Mouse (Mus musculus) kidney, adult 9 months (tissue): ENCODE measurements at regions not wholly inside any gene's neighbourhood (a gene's known extent, or its start where the extent isn't known, plus 50 kb on each side); places are given as distances from the start of the nearest gene placed in this dataset.
A peak's percentile ranks its signal among the peaks of the same experiment; 100 is the strongest.

Experiments used
- DNase-seq: peaks from one replicate; pipeline ENCODE4 v3.0.0; 2022

GRCm38 (mm10) chr5:45119757-45120156 is 320.3 kb upstream of the Ldb2 start:
- DNase-seq: no peak

GRCm38 (mm10) chr5:45111246-45111645 is 311.8 kb upstream of the Ldb2 start:
- DNase-seq: no peak

- no peak for DNase-seq
Observed at GRCm38 (mm10) chr5:45110797-45111196, 311.3 kb upstream of the Ldb2 start.

GRCm38 (mm10) chr5:45105236-45105816 is 305.8 kb upstream of the Ldb2 start:
- no peak for DNase-seq

- DNase-seq: no peak
Observed at GRCm38 (mm10) chr5:45103763-45104428, 304.4 kb upstream of the Ldb2 start.

GRCm38 (mm10) chr5:45102661-45103060 is 303.2 kb upstream of the Ldb2 start:
- peak; percentile 19 for DNase-seq

GRCm38 (mm10) chr5:45101777-45102176 is 302.3 kb upstream of the Ldb2 start:
- DNase-seq: no peak

GRCm38 (mm10) chr5:45099082-45099481 is 299.6 kb upstream of the Ldb2 start:
- no peak for DNase-seq

- no peak for DNase-seq
Observed at GRCm38 (mm10) chr5:45097941-45098340, 298.5 kb upstream of the Ldb2 start.

- peak; percentile 23 for DNase-seq
Observed at GRCm38 (mm10) chr5:45084741-45085140, 285.3 kb upstream of the Ldb2 start.

GRCm38 (mm10) chr5:45082601-45083000 is 283.1 kb upstream of the Ldb2 start:
- DNase-seq: no peak

- DNase-seq: no peak
Observed at GRCm38 (mm10) chr5:45076347-45076890, 276.9 kb upstream of the Ldb2 start.

- DNase-seq: no peak
Observed at GRCm38 (mm10) chr5:45075195-45075594, 275.7 kb upstream of the Ldb2 start.

GRCm38 (mm10) chr5:45072529-45072928 is 273.0 kb upstream of the Ldb2 start:
- no peak for DNase-seq

- DNase-seq: no peak
Observed at GRCm38 (mm10) chr5:45065917-45066699, 266.6 kb upstream of the Ldb2 start.

GRCm38 (mm10) chr5:45062567-45062966 is 263.1 kb upstream of the Ldb2 start:
- DNase-seq: no peak

- DNase-seq: no peak
Observed at GRCm38 (mm10) chr5:45055276-45055959, 255.9 kb upstream of the Ldb2 start.

- no peak for DNase-seq
Observed at GRCm38 (mm10) chr5:45049410-45049809, 249.9 kb upstream of the Ldb2 start.

- DNase-seq: no peak
Observed at GRCm38 (mm10) chr5:45042914-45043313, 243.4 kb upstream of the Ldb2 start.

- DNase-seq: no peak
Observed at GRCm38 (mm10) chr5:45036430-45036829, 236.9 kb upstream of the Ldb2 start.

GRCm38 (mm10) chr5:45033146-45033545 is 233.7 kb upstream of the Ldb2 start:
- no peak for DNase-seq

- DNase-seq: no peak
Observed at GRCm38 (mm10) chr5:45027876-45028275, 228.4 kb upstream of the Ldb2 start.

GRCm38 (mm10) chr5:45025383-45025782 is 225.9 kb upstream of the Ldb2 start:
- no peak for DNase-seq
